Mouse (Mus musculus): ENCODE measurements at regions not wholly inside any gene's neighbourhood (a gene's known extent, or its start where the extent isn't known, plus 50 kb on each side); places are given as distances from the start of the nearest gene placed in this dataset.

GRCm38 (mm10) chr4:70160525-70161224, 249.6 kb downstream of the Cdk5rap2 start:
- no peak for DNase-seq (ENCODE audit: low spot score)

- DNase-seq (ENCODE audit: low spot score), result no peak
Observed at GRCm38 (mm10) chr4:70160062-70160461, 250.2 kb downstream of the Cdk5rap2 start.

GRCm38 (mm10) chr4:70153179-70153578, 257.1 kb downstream of the Cdk5rap2 start:
- no peak for DNase-seq (ENCODE audit: low spot score)

GRCm38 (mm10) chr4:70109011-70109410, 301.2 kb downstream of the Cdk5rap2 start:
- DNase-seq (ENCODE audit: low spot score), result no peak

- no peak for DNase-seq (ENCODE audit: low spot score)
Observed at GRCm38 (mm10) chr4:70105776-70106175, 304.5 kb downstream of the Cdk5rap2 start.

- peak; percentile 9 for DNase-seq (ENCODE audit: low spot score)
Observed at GRCm38 (mm10) chr4:70097353-70097752, 312.9 kb downstream of the Cdk5rap2 start.

- DNase-seq (ENCODE audit: low spot score), result no peak
Observed at GRCm38 (mm10) chr4:70078206-70078605, 332.0 kb downstream of the Cdk5rap2 start.

- DNase-seq (ENCODE audit: low spot score), result no peak
Observed at GRCm38 (mm10) chr4:70062516-70062915, 347.7 kb downstream of the Cdk5rap2 start.

- no peak for DNase-seq (ENCODE audit: low spot score)
Observed at GRCm38 (mm10) chr4:70058831-70059544, 351.3 kb downstream of the Cdk5rap2 start.

- no peak for DNase-seq (ENCODE audit: low spot score)
Observed at GRCm38 (mm10) chr4:70053136-70053535, 357.1 kb downstream of the Cdk5rap2 start.

- no peak for DNase-seq (ENCODE audit: low spot score)
Observed at GRCm38 (mm10) chr4:70038241-70038640, 372.0 kb downstream of the Cdk5rap2 start.

GRCm38 (mm10) chr4:70035912-70036311, 374.3 kb downstream of the Cdk5rap2 start:
- DNase-seq (ENCODE audit: low spot score), result no peak

GRCm38 (mm10) chr4:70032497-70032896, 377.7 kb downstream of the Cdk5rap2 start:
- no peak for DNase-seq (ENCODE audit: low spot score)

- DNase-seq (ENCODE audit: low spot score), result no peak
Observed at GRCm38 (mm10) chr4:70026848-70027247, 383.4 kb downstream of the Cdk5rap2 start.

GRCm38 (mm10) chr4:70024838-70025376, 385.3 kb downstream of the Cdk5rap2 start:
- no peak for DNase-seq (ENCODE audit: low spot score)

GRCm38 (mm10) chr4:70020905-70021470, 389.3 kb downstream of the Cdk5rap2 start:
- DNase-seq (ENCODE audit: low spot score), result no peak

GRCm38 (mm10) chr4:70012220-70012580, 398.0 kb downstream of the Cdk5rap2 start:
- no peak for DNase-seq (ENCODE audit: low spot score)

GRCm38 (mm10) chr4:70011491-70012219, 398.6 kb downstream of the Cdk5rap2 start:
- no peak for DNase-seq (ENCODE audit: low spot score)

- DNase-seq (ENCODE audit: low spot score), result no peak
Observed at GRCm38 (mm10) chr4:70010466-70010865, 399.8 kb downstream of the Cdk5rap2 start.

GRCm38 (mm10) chr4:70004966-70005365, 405.3 kb downstream of the Cdk5rap2 start:
- no peak for DNase-seq (ENCODE audit: low spot score)

- DNase-seq (ENCODE audit: low spot score), result no peak
Observed at GRCm38 (mm10) chr4:69993226-69993625, 417.0 kb downstream of the Cdk5rap2 start.

GRCm38 (mm10) chr4:69974208-69974607, 436.0 kb downstream of the Cdk5rap2 start:
- no peak for DNase-seq (ENCODE audit: low spot score)

All from urinary bladder, postnatal 14 days (tissue).